Mouse (Mus musculus) subcutaneous adipose tissue, adult 2 months (tissue): Measurements from ENCODE around the gene Trim56. TPM values are rescaled to one million over a fixed set of nuclear protein-coding genes. Genes with fewer than 3 reads are reported as not detected.

Experiments
- polyA plus RNA-seq: library from polyadenylated mRNA; depleted of rRNA; stranded (reverse); fragments of >200 nt; gene quantifications from 2 replicates; pipeline ENCODE4 v1.2.3, GENCODE M21; 2012; ENCODE audit warnings: low replicate concordance; rRNA removed

The Trim56 gene
- 11.1 and 20.5 TPM in 2 replicates for polyA plus RNA-seq

DNA sequence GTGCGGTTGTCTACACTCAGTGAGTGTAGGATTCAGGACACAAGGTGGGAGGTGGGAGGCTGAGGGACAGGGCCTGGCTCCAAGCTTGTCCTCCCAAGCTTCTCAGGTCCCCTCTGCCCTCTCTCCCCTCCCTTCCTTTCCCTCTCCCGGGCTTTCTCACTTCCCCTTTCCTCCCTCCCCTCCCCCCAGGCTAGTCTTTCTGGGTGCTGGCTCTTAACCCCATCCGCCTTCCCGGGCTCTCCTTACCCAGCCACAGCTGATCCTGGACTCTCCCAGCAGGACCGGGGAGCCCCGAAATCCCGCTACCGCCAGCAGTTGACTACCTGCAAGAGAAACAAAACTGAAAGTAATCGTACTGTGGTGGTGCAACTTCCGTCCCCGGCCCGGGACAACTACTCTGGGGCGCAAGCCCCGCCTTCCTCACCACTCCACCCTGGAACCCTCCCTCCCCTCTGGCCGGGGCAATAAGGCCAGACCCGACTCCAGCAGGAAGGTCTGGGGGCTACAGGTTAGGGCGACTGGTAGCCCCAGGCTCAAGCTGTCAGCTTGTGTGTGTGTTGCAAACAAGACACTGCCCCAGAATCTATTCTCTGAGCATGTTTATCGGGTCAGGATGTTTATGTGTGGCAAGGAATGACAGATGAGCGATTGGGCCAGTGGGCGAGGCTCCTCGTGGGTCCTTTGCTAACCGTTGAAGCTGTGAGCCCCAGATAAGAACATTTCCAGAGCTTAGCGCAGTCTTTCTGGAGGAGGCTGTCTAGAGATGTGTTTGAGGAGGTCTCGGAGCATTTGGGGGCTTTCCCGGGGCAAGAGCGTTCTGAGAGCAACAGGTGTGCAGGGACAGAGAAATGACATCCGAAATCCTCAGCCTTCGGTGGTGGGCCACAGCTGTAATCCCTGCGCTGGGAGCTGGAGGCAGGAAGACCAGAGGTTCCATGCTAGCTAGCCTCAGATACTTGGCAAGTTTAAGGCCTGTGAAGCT is at the start of gene Trim56:
Gene Trim56, minus strand, starts transcription at position 344 of the 982 bp plus-strand sequence.

DNA sequence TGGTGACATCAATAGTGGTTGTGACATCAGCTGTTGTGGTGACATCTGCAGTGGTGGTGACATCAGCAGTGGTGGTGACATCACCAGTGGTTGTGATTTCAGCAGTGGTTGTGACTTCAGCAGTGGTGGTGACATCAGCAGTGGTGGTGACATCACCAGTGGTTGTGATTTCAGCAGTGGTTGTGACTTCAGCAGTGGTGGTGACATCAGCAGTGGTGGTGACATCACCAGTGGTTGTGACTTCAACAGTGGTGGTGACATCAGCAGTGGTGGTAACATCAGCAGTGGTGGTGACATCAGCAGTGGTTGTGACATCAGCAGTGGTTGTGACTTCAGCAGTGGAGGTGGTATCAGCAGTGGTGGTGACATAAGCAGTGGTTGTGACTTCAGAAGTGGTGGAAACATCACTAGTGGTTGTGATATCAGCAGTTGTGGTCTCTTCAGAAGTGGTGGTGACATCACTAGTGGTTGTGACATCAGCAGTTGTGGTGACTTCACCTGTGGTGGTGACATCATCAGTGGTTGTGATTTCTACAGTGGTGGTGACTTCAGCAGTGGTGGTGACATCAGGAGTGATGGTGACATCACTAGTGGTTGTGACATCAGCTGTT is 33.4 kb upstream of the Trim56 start, which contains the start of gene Muc3:
Gene Muc3, minus strand, starts transcription at position 51 of the 611 bp plus-strand sequence.

DNA sequence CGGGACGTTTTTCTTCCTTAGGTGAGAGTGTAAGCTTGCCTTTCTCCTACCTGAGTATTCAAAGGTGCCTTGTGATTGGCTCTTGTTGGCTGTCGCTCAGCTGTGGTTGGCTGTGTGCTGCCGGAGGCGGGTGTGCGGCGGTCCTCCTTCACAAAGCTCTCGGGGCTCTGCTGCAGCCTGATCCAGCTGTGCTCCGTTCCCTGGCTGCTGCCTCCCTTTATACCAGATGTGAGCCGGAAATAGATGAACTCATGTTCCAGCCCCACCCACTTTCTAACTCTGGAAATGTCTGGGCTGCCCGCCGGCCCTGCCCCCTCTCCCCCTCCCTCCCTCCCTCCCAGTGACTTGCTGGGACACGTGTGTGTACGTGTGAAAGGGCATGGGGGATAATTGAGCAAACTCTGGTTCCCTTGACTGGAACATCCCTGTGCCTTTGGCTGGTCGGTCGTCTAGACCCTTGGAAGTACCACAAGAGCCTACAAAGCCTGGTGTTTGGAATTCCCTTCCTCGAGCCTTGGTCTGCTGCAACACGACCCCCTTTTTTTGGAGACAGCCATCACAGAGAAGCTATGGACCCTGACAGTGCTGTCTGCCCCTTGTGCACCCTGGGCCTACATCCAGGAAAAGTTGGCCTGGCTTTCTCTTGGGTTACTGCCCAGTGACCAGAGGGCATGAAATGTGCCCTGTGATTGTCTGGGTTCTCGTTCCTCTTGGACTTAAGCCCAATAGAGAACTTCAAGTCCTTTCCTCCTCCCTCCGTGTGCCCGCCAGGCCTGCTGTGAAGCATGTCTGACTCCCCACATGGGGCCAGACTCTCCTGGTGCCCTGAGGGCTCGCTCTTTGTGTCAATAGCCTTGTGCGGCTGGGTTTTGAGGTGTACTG is 43.7 kb downstream of the Trim56 start, which contains the start of gene Serpine1:
Gene Serpine1, minus strand, starts transcription at position 190 of the 882 bp plus-strand sequence.

Other genes starting within 250 kb of the Trim56 start
- gene Col26a1, start 233.0 kb downstream of the Trim56 start, polyA plus RNA-seq: 0.11 and 15.6 TPM in 2 replicates
- 15.5 and 16.2 TPM in 2 replicates for gene Ift22, start 208.1 kb downstream of the Trim56 start, polyA plus RNA-seq
- gene Fis1, start 162.9 kb downstream of the Trim56 start, polyA plus RNA-seq: 179 and 203 TPM in 2 replicates
- gene Cldn15, start 149.6 kb downstream of the Trim56 start, polyA plus RNA-seq: 45.3 and 109 TPM in 2 replicates
- 127 and 187 TPM in 2 replicates for gene Plod3, start 129.2 kb downstream of the Trim56 start, polyA plus RNA-seq
- 86.1 and 90.2 TPM in 2 replicates for gene Znhit1, start 128.2 kb downstream of the Trim56 start, polyA plus RNA-seq
- not detected in 2 replicates for gene Vgf, start 89.8 kb downstream of the Trim56 start, polyA plus RNA-seq
- 81.8 and 101 TPM in 2 replicates for gene Ap1s1, start 70.1 kb downstream of the Trim56 start, polyA plus RNA-seq
- gene Serpine1, start 43.9 kb downstream of the Trim56 start, polyA plus RNA-seq: 7.5 and 24.0 TPM in 2 replicates
- gene Muc3, start 33.1 kb upstream of the Trim56 start, polyA plus RNA-seq: 0.19 TPM in 1 of 2 replicates, not detected in the other
- gene Muc3a, start 96.2 kb upstream of the Trim56 start, polyA plus RNA-seq: 0.91 and 2.0 TPM in 2 replicates
- 2.0 and 2.2 TPM in 2 replicates for gene Ache, start 171.3 kb upstream of the Trim56 start, polyA plus RNA-seq
- gene Ufsp1, start 178.4 kb upstream of the Trim56 start, polyA plus RNA-seq: 10.1 TPM in 2 replicates
- 95.3 and 209 TPM in 2 replicates for gene Srrt, start 191.5 kb upstream of the Trim56 start, polyA plus RNA-seq
- 58.7 and 109 TPM in 2 replicates for gene Trip6, start 198.2 kb upstream of the Trim56 start, polyA plus RNA-seq
- gene Slc12a9, start 217.4 kb upstream of the Trim56 start, polyA plus RNA-seq: 19.7 and 28.1 TPM in 2 replicates
- 51.9 and 77.0 TPM in 2 replicates for gene Ephb4, start 233.9 kb upstream of the Trim56 start, polyA plus RNA-seq